Mouse (Mus musculus) lung, postnatal 0 days (tissue): ENCODE results near the gene A230050P20Rik.

Experiments used
- CTCF ChIP-seq: IDR thresholded peaks from 2 replicates; pipeline ENCODE4 v1.5.1; 2016; ENCODE audit warnings: antibody characterized with exemption, mild to moderate bottlenecking
- EP300 ChIP-seq: IDR thresholded peaks from 2 replicates; pipeline ENCODE4 v1.6.1; 2016; ENCODE audit warnings: antibody characterized with exemption, mild to moderate bottlenecking, control low read depth

DNA sequence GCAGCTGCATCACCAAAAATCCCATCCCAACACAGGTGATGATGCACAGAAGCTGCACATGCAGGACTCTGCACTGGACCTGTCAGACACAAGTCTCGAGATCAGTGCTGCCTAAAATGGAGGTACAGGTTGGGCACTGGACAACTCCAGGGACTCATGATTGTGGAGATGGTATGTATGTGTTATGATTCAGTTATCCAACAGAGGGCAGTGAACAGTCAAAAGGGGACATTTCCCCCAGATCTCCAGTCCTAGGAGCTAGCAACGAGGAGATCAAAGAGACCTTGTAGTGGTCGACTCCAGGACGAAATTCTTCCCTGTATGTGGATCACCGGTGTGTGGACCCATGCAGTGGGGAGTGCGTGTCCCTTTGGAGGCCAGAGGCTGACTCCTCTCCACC, 8.5 kb upstream of the A230050P20Rik start:
- no peak for TF ChIP-seq CTCF
- no peak for TF ChIP-seq EP300
